Mouse (Mus musculus) heart, postnatal 0 days (tissue): ENCODE measurements around the gene Paf1.

Experiments used
- CTCF ChIP-seq: IDR thresholded peaks from 2 replicates; pipeline ENCODE4 v1.5.1; 2016; ENCODE audit warnings: antibody characterized with exemption, control low read depth, low read depth
- EP300 ChIP-seq: IDR thresholded peaks from 2 replicates; pipeline ENCODE4 v1.6.1; 2016; ENCODE audit warnings: antibody characterized with exemption, low read depth

DNA sequence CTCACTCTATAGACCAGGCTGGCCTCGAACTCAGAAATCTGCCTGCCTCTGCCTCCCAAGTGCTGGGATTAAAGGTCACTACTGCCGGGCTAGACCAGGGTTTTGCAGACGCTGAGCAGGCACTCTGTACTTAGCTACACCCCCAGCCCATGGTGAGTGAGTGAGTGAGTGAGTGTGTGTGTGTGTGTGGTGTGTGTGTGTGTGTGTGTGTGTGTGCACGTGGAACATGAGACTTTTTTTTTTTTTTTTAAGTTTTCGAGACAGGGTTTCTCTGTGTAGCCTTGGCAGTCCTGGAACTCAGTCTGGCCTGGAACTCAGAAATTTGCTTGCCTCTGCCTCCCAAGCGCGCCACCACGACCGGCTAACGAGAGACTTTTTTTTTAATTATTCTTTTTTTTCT lies 18.1 kb upstream of the Paf1 start:
- TF ChIP-seq EP300 (no peak), CTCF (no peak)
